Mouse (Mus musculus): Measurements from ENCODE around the gene Noc2l. TPM values are rescaled to one million over a fixed set of nuclear protein-coding genes. Genes with fewer than 3 reads are reported as not detected.
A peak's percentile ranks its signal among the peaks of the same experiment; 100 is the strongest.

Gene Noc2l
- polyA plus RNA-seq, 1 experiment from 2014 or later = 103 TPM

- DNase-seq (ENCODE audit: low spot score) = no peak
- Histone ChIP-seq H3K4me1 (peaks cover 13% of the 10 kb centered on the region), H3K36me3 (peaks cover 13% of the 10 kb centered on the region), H3K4me3 (no peak overlapping the region), H3K27ac (no peak overlapping the region), H3K9me3 (replicated peaks) (no peaks in the 10 kb centered on the region), H3K27me3 (ENCODE audit: low read depth, poor library complexity, severe bottlenecking) (no peaks in the 10 kb centered on the region)
- WGBS = 92% methylated on average over 2 of the region's 2 CpGs
Measured at GRCm38 (mm10) chr4:156224276-156224675, 11.5 kb upstream of the Noc2l start.

- H3K36me3 ChIP-seq = peaks cover 49% of the 10 kb centered on the region
- 37% methylated on average over 18 of the region's 18 CpGs for WGBS
- H3K9me3 ChIP-seq (replicated peaks) = no peaks in the 10 kb centered on the region
- peak overlapping the region; percentile 17 for H3K4me3 ChIP-seq
- peaks cover 13% of the 10 kb centered on the region for H3K4me1 ChIP-seq
- no peak for DNase-seq (ENCODE audit: low spot score)
- peak overlapping the region; percentile 51; the same call in 1 of the 2 replicates for H3K27ac ChIP-seq
- H3K27me3 ChIP-seq (ENCODE audit: low read depth, poor library complexity, severe bottlenecking) = no peaks in the 10 kb centered on the region
Measured at GRCm38 (mm10) chr4:156227752-156228392, 7.9 kb upstream of the Noc2l start.

DNA sequence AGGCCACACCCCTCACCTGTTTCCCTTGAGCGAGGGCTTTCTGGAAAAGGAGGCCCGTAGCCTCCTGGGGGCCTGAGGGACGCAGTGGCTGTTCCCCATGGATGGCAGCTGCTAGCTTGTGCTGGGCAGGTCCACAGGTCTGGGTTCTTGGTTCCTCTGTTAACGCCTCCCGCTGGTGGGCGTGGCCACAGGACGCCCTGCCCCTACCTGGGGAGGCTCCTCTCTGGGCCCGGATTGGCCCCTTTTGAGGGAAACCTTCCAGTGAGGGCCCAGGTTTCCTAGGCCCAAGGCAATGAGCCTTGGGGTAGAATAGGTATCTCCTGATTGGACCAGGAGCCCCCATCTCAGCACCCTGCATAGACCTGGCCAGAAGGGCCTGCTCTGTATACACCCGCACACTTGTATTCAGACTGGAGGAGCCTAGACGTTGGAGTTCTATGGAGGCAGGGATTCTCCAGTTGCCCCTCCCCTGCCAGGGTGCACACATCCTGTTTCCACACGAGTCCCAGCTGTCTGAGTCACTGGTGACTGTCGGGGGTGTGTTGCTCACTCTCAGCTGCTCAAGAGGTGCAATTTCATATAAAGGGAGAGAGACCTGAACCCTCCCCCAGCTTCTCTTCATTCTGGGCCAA lies 7.3 kb upstream of the Noc2l start:
- peak overlapping the region; percentile 51; the same call in 1 of the 2 replicates for H3K27ac ChIP-seq
- H3K27me3 ChIP-seq (ENCODE audit: low read depth, poor library complexity, severe bottlenecking) = no peaks in the 10 kb centered on the region
- H3K4me1 ChIP-seq = peaks cover 18% of the 10 kb centered on the region
- WGBS = 23% methylated on average over 12 of the region's 12 CpGs
- peak overlapping the region; percentile 17 for H3K4me3 ChIP-seq
- no peaks in the 10 kb centered on the region for H3K9me3 ChIP-seq (replicated peaks)
- no peak for DNase-seq (ENCODE audit: low spot score)
- H3K36me3 ChIP-seq = peaks cover 53% of the 10 kb centered on the region

- Histone ChIP-seq H3K27ac (peak overlapping the region; percentile 91), H3K36me3 (peaks cover 64% of the 10 kb centered on the region), H3K27me3 (ENCODE audit: low read depth, poor library complexity, severe bottlenecking) (no peaks in the 10 kb centered on the region), H3K9me3 (replicated peaks) (no peaks in the 10 kb centered on the region), H3K4me3 (peak overlapping the region; percentile 67), H3K4me1 (peaks cover 24% of the 10 kb centered on the region)
- WGBS = 2% methylated on average over 17 of the region's 17 CpGs
- peak; percentile 63 for DNase-seq (ENCODE audit: low spot score)
Measured at GRCm38 (mm10) chr4:156234021-156234501, 1.7 kb upstream of the Noc2l start.

DNA sequence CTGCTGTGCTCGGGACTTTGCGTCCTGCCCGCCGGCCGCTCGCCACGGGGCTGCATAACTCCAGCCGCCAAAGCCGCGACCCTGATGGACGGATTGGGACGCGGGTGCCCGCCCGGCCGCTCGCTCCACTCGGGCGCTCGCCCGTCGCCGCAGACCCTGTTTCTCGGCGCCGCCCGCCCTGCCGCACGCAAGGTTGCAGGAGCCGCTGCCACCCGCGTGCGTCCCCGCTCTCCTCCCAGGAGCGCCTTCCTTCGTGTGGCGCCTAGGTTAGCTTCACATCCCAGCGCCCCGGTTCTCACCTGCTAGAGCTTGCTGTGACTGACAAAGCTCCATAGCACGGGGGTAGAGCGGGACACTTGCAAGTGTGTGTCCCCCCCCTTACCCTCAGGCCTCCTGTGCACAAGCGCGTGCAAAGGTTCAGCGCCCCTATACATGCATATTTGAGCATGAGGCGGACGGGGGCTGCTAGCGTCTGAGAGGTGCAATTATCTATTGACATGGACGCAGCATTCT lies 1.1 kb upstream of the Noc2l start, which contains the start of gene Plekhn1:
TSS of gene Plekhn1 (minus strand) at position 157 of the 513 bp plus-strand sequence.
- H3K9me3 ChIP-seq (replicated peaks) = no peaks in the 10 kb centered on the region
- peaks cover 24% of the 10 kb centered on the region for H3K4me1 ChIP-seq
- 0% methylated on average over 40 of the region's 48 CpGs for WGBS
- H3K4me3 ChIP-seq = peak within 1 kb of the TSS; percentile 83
- peaks cover 64% of the 10 kb centered on the region for H3K36me3 ChIP-seq
- H3K27me3 ChIP-seq (ENCODE audit: low read depth, poor library complexity, severe bottlenecking) = no peaks in the 10 kb centered on the region
- peak within 1 kb of the TSS; percentile 94 for H3K27ac ChIP-seq
- peak; percentile 87 for DNase-seq (ENCODE audit: low spot score)

DNA sequence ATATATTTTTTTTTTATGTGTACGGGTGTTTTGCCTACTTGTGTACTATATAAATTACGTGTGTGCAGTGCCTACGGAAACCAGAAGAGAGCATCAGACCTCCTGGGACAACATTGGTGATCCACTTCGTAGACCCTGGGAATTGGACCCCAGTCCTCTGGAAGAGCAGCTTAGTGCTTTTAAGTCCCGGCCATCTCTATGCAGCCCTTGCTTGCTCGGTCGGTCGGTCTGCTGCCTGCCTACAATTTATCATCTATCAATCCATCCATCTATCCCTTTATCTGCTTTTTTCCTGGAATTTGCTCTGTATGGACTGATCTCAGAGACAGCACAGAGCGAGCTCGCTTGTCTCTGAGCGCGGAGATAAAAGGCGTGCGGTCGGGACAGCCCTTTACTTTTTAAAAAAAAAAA lies 445 bp upstream of the Noc2l start:
- peaks cover 64% of the 10 kb centered on the region for H3K36me3 ChIP-seq
- H3K27ac ChIP-seq = peak overlapping the region; percentile 94
- peak overlapping the region; percentile 83 for H3K4me3 ChIP-seq
- H3K9me3 ChIP-seq (replicated peaks) = no peaks in the 10 kb centered on the region
- peaks cover 24% of the 10 kb centered on the region for H3K4me1 ChIP-seq
- no peak for DNase-seq (ENCODE audit: low spot score)
- no peaks in the 10 kb centered on the region for H3K27me3 ChIP-seq (ENCODE audit: low read depth, poor library complexity, severe bottlenecking)
- WGBS = under 1% methylated on average over 15 of the region's 15 CpGs

DNA sequence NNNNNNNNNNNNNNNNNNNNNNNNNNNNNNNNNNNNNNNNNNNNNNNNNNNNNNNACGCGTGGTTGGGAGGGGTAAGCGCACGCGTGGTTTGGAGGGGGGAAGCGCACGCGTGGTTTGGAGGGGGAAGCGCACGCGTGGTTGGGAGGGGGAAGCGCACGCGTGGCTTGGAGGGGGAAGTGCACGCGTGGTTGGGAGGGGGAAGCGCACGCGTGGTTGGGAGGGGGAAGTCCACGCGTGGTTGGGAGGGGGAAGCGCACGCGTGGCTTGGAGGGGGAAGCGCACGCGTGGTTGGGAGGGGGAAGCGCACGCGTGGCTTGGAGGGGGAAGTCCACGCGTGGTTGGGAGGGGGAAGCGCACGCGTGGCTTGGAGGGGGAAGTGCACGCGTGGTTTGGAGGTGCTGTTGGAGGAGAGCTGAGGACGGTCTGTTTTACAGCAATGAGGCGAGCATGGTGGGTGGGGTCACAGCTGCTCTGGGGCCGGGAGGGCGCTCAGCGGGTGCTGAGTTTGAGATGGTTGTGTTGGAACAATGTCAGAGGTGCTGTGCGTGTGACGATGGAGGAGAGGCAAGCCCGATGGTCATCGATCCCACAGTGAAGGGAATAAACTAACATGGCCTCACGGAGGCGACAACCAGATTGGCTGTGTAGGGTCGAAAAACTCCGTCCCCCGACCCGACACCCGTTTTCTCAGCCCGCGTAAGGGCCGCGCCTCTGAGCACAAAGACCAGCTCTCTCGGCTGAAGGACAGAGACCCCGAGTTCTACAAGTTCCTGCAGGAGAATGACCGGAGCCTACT lies 1.0 kb downstream of the Noc2l start:
- Histone ChIP-seq H3K27me3 (ENCODE audit: low read depth, poor library complexity, severe bottlenecking) (no peaks in the 10 kb centered on the region), H3K4me3 (peak overlapping the region; percentile 83), H3K9me3 (replicated peaks) (no peaks in the 10 kb centered on the region), H3K27ac (peak overlapping the region; percentile 71; the same call in 1 of the 2 replicates), H3K36me3 (peaks cover 64% of the 10 kb centered on the region), H3K4me1 (peaks cover 24% of the 10 kb centered on the region)
- DNase-seq (ENCODE audit: low spot score) = peak; percentile 56
- 26% methylated on average over 58 of the region's 60 CpGs for WGBS

DNA sequence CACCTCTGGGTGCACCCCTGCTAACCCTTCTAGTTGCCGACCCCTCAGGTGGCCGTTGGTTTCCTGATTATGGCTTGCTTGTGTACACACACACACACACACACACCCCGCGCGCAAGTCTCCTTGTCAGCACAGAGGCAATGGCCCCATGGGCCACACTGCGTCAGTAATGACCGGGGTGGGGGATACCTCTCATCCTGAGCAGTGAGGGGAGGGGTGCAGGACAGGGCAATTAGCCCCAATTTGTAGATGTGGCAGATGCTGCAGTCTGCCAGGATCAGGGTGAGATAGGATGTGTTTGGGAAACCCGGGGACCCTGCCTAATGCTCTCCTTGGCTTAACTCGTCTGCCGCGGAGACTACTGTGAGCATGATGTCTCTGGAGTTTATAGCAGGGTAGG lies 13.8 kb downstream of the Noc2l start:
- no peak for DNase-seq (ENCODE audit: low spot score)
- Histone ChIP-seq H3K4me3 (no peak overlapping the region), H3K27ac (no peak overlapping the region), H3K27me3 (ENCODE audit: low read depth, poor library complexity, severe bottlenecking) (peaks cover 44% of the 10 kb centered on the region), H3K9me3 (replicated peaks) (no peaks in the 10 kb centered on the region), H3K36me3 (peaks cover 50% of the 10 kb centered on the region), H3K4me1 (peaks cover 16% of the 10 kb centered on the region)
- WGBS = 55% methylated on average over 11 of the region's 11 CpGs

DNA sequence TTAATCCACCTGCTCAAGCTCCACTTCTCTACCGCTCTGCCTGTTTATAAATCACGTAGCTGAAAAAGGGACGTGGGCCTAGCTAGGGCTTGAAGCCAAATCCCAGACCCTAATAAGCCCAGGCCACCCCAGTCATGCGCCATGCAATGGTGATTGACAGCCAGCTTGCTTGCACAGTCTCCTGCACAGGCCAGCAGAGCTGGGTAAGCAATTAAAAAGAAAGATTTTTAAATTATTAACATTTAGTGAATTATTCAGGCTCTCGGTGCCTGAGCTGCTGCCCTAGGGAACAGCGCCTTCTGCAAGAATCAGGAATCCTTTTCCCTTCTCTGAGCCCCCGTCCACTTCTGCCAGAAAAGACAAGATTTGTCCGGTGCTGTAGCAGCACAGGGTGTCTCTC lies 15.3 kb downstream of the Noc2l start:
- DNase-seq (ENCODE audit: low spot score) = no peak
- H3K36me3 ChIP-seq = peaks cover 35% of the 10 kb centered on the region
- H3K9me3 ChIP-seq (replicated peaks) = no peaks in the 10 kb centered on the region
- H3K4me1 ChIP-seq = peaks cover 26% of the 10 kb centered on the region
- no peak overlapping the region for H3K27ac ChIP-seq
- no peak overlapping the region for H3K4me3 ChIP-seq
- peaks cover 57% of the 10 kb centered on the region for H3K27me3 ChIP-seq (ENCODE audit: low read depth, poor library complexity, severe bottlenecking)
- WGBS = 76% methylated on average over 8 of the region's 8 CpGs

GRCm38 (mm10) chr4:156252140-156252539 lies 16.3 kb downstream of the Noc2l start:
- Histone ChIP-seq H3K4me3 (no peak overlapping the region), H3K27me3 (ENCODE audit: low read depth, poor library complexity, severe bottlenecking) (peaks cover 57% of the 10 kb centered on the region), H3K36me3 (peaks cover 25% of the 10 kb centered on the region), H3K9me3 (replicated peaks) (no peaks in the 10 kb centered on the region), H3K4me1 (peaks cover 26% of the 10 kb centered on the region), H3K27ac (no peak overlapping the region)
- no peak for DNase-seq (ENCODE audit: low spot score)
- WGBS = 26% methylated on average over 7 of the region's 7 CpGs

DNA sequence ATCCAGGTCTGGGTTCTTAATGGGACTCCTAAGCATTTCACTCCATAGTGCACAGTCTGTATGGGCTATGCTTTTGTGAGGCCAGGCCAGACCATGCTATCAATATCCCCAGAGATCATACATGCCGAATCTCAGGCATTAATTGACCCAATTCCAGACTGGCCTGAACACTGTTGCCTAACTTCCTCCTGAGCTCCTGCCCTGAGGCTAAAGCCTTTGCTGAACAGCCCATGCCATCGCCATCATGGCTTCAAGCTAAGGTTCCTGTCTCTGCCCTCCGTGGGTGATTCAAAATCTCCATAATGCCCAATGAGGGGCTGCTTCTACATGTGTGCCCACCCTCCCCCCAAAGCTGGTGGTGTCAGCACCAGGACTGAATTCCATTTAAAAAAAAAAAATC lies 16.8 kb downstream of the Noc2l start:
- Histone ChIP-seq H3K4me1 (peaks cover 26% of the 10 kb centered on the region), H3K36me3 (peaks cover 20% of the 10 kb centered on the region), H3K27me3 (ENCODE audit: low read depth, poor library complexity, severe bottlenecking) (peaks cover 57% of the 10 kb centered on the region), H3K9me3 (replicated peaks) (no peaks in the 10 kb centered on the region), H3K27ac (no peak overlapping the region), H3K4me3 (no peak overlapping the region)
- DNase-seq (ENCODE audit: low spot score) = no peak
- WGBS = 48% methylated on average over 3 of the region's 3 CpGs

- Histone ChIP-seq H3K4me3 (no peak overlapping the region), H3K36me3 (peaks cover 16% of the 10 kb centered on the region), H3K27ac (no peak overlapping the region), H3K27me3 (ENCODE audit: low read depth, poor library complexity, severe bottlenecking) (peaks cover 57% of the 10 kb centered on the region), H3K9me3 (replicated peaks) (no peaks in the 10 kb centered on the region), H3K4me1 (peaks cover 26% of the 10 kb centered on the region)
- 46% methylated on average over 7 of the region's 7 CpGs for WGBS
- DNase-seq (ENCODE audit: low spot score) = no peak
Measured at GRCm38 (mm10) chr4:156253043-156253442, 17.2 kb downstream of the Noc2l start.
